Mouse (Mus musculus) myocyte (in vitro differentiated cells): ENCODE results near the gene Celf2. TPM values are rescaled to one million over a fixed set of nuclear protein-coding genes. Genes with fewer than 3 reads are reported as not detected.

Experiments used
- H3K27me3 ChIP-seq: one replicate; pipeline ENCODE4 v1.6.1; 2011; ENCODE audit not compliant: control insufficient read depth, insufficient read depth, insufficient read length
- H3K36me3 ChIP-seq: one replicate; pipeline ENCODE4 v1.6.1; 2011; ENCODE audit not compliant: control insufficient read depth, insufficient read depth
- H3K4me2 ChIP-seq: one replicate; pipeline ENCODE4 v1.6.1; 2011; ENCODE audit warnings: low read depth, control low read depth
- H3K4me3 ChIP-seq: one replicate; pipeline ENCODE4 v1.5.1; 2011; ENCODE audit warnings: mild to moderate bottlenecking, control low read depth, moderate library complexity
- H3K79me2 ChIP-seq: one replicate; pipeline ENCODE4 v1.6.1; 2011; ENCODE audit not compliant: control insufficient read depth, insufficient read depth
- H3ac ChIP-seq: one replicate; pipeline ENCODE4 v1.6.1; 2011; ENCODE audit not compliant: control insufficient read depth, insufficient read length
- CEBPB ChIP-seq: IDR thresholded peaks from 2 replicates; pipeline ENCODE4 v1.6.1; 2011; ENCODE audit warnings: mild to moderate bottlenecking, moderate library complexity; ENCODE audit not compliant: poor library complexity, insufficient read depth, severe bottlenecking
- E2F4 ChIP-seq: IDR thresholded peaks from one replicate; pipeline ENCODE4 v1.6.1; 2011; ENCODE audit warnings: mild to moderate bottlenecking, control low read depth, moderate library complexity; ENCODE audit not compliant: insufficient read depth
- MAX ChIP-seq: IDR thresholded peaks from one replicate; pipeline ENCODE4 v1.6.1; 2011; ENCODE audit warnings: low read depth, mild to moderate bottlenecking, control low read depth
- MYOD1 ChIP-seq, 3 experiments: IDR thresholded peaks; one replicate each; pipeline ENCODE4 v1.6.1; 2011; ENCODE audit warnings: control low read depth in 2 of 3, low read depth in 2 of 3, mild to moderate bottlenecking in 2 of 3, moderate library complexity in 1 of 3; ENCODE audit not compliant: insufficient read length in 2 of 3, control insufficient read depth in 1 of 3
- MYOG ChIP-seq, 3 experiments: IDR thresholded peaks; one replicate each; pipeline ENCODE4 v1.6.1; 2011; ENCODE audit warnings: control low read depth in 2 of 3, low read depth in 2 of 3, mild to moderate bottlenecking in 2 of 3; ENCODE audit not compliant: insufficient read length in 2 of 3, control insufficient read depth in 1 of 3, insufficient read depth in 1 of 3
- POLR2A ChIP-seq: IDR thresholded peaks from one replicate; pipeline ENCODE4 v1.6.1; 2011; ENCODE audit warnings: low read depth, mild to moderate bottlenecking, control low read depth, moderate library complexity; ENCODE audit not compliant: insufficient read length
- POLR2AphosphoS2 ChIP-seq: IDR thresholded peaks from one replicate; pipeline ENCODE4 v1.6.1; 2011; ENCODE audit warnings: low read depth, control low read depth; ENCODE audit not compliant: insufficient read length
- REST ChIP-seq: IDR thresholded peaks from one replicate; pipeline ENCODE4 v1.6.1; 2011; ENCODE audit warnings: mild to moderate bottlenecking, control low read depth, moderate library complexity; ENCODE audit not compliant: insufficient read depth, insufficient read length
- SRF ChIP-seq: IDR thresholded peaks from one replicate; pipeline ENCODE4 v1.6.1; 2011; ENCODE audit warnings: low read depth; ENCODE audit not compliant: control insufficient read depth, insufficient read length
- TCF12 ChIP-seq: IDR thresholded peaks from one replicate; pipeline ENCODE4 v1.6.1; 2011; ENCODE audit warnings: mild to moderate bottlenecking, control low read depth; ENCODE audit not compliant: poor library complexity, insufficient read depth, severe bottlenecking
- TCF3 ChIP-seq: IDR thresholded peaks from one replicate; pipeline ENCODE4 v1.6.1; 2011; ENCODE audit warnings: low read depth, control low read depth; ENCODE audit not compliant: insufficient read length
- USF1 ChIP-seq: IDR thresholded peaks from one replicate; pipeline ENCODE4 v1.6.1; 2011; ENCODE audit warnings: low read depth, mild to moderate bottlenecking, control low read depth, moderate library complexity
- polyA plus RNA-seq: library from polyadenylated mRNA; unstranded; fragments of >200 nt; fragmentation: generic; extraction: Trizol; gene quantifications from one replicate; pipeline ENCODE4 v1.2.1, GENCODE M21; 2012; ENCODE audit warnings: missing spikeins

Celf2 gene
- polyA plus RNA-seq, 1 experiment = 30.1 TPM

DNA sequence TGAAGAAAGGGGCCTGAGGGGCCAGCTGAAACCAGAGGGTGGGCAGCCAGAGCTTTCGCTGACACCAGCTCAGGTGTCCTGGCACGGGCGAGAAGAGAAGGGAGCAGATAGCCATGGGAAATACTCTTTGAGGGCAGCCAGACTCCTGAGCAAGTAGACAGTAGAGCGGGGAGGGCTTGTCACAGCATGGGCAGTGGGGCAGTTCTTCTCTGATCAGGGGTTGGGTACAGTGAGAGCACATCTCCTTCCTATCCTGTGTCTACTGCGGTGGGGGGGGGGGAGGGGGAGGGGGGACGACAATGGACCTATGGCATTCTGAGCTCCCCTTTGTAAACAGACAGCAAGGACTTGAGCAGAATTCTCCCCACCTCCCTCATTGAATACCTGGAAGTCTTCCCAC lies 968.5 kb downstream of the Celf2 start:
- TF ChIP-seq TCF12 = no peak
- TF ChIP-seq POLR2AphosphoS2 = no peak
- TF ChIP-seq POLR2A = no peak
- TF ChIP-seq SRF = no peak
- no peak for TF ChIP-seq MYOG (IDR thresholded peaks at IDR 0.05; ENCODE audit: control insufficient read depth in 1 of 3, insufficient read depth in 1 of 3, insufficient read length in 2 of 3, low read depth in 2 of 3)
- TF ChIP-seq E2F4 = no peak
- TF ChIP-seq MAX = no peak
- TF ChIP-seq REST = no peak
- no peak for TF ChIP-seq USF1
- no peak for TF ChIP-seq TCF3
- TF ChIP-seq CEBPB = no peak
- TF ChIP-seq MYOD1 (IDR thresholded peaks at IDR 0.05; ENCODE audit: control insufficient read depth in 1 of 3, insufficient read length in 2 of 3, low read depth in 2 of 3) = no peak
- Histone ChIP-seq H3K79me2 (no peaks in the 10 kb centered on the region), H3K4me2 (no peak overlapping the region), H3K27me3 (no peaks in the 10 kb centered on the region), H3K4me3 (no peak overlapping the region), H3ac (no peak overlapping the region), H3K36me3 (peaks cover 12% of the 10 kb centered on the region)

DNA sequence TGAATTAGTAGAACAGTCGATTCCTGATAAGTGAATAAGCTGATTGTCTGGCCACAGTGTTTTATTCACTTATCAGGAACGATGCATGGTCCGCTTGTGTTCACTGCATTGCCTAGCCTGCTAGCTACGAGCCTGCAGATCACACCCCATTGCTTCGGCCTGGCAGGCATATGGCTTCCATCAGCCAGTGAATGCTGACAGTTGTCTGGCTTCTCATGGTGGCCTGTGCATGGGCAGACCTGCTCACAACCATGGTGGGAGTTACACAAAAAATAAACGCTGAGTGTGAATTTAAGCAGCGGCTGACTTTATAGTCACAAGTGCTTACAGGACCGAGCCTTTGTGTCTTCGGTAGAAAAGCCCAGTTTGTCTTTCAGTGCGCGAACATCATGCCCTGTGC lies 969.3 kb downstream of the Celf2 start:
- H3K4me3 ChIP-seq = no peak overlapping the region
- no peaks in the 10 kb centered on the region for H3K79me2 ChIP-seq
- no peak for TF ChIP-seq MAX
- TF ChIP-seq SRF = no peak
- TF ChIP-seq POLR2AphosphoS2 = peak; percentile 57
- H3K4me2 ChIP-seq = no peak overlapping the region
- H3K27me3 ChIP-seq = no peaks in the 10 kb centered on the region
- no peak overlapping the region for H3ac ChIP-seq
- H3K36me3 ChIP-seq = peaks cover 6% of the 10 kb centered on the region

DNA sequence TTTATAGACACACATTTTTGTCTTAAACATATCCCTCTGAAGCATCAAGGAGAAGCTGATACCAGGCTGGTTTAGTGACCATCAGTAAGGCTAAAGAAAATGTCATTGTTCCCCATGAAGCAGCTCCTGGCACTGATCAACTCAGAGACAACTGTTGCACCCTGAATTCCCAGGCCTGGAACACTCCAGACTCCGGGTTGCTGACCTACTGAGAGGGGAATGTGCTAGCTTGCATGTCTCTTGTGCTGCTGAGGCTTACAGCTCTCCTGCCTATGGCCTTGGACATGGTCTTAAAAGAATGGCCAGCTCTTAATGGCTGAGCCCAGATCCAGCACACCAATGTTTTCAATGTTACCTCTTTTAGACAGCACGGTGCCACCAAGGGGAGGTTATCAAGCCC lies 970.9 kb downstream of the Celf2 start:
- Histone ChIP-seq H3ac (no peak overlapping the region), H3K4me2 (no peak overlapping the region), H3K36me3 (peaks cover under 1% of the 10 kb centered on the region), H3K79me2 (no peaks in the 10 kb centered on the region), H3K27me3 (no peaks in the 10 kb centered on the region), H3K4me3 (no peak overlapping the region)
- no peak for TF ChIP-seq TCF3
- TF ChIP-seq POLR2AphosphoS2 = peak; percentile 58

DNA sequence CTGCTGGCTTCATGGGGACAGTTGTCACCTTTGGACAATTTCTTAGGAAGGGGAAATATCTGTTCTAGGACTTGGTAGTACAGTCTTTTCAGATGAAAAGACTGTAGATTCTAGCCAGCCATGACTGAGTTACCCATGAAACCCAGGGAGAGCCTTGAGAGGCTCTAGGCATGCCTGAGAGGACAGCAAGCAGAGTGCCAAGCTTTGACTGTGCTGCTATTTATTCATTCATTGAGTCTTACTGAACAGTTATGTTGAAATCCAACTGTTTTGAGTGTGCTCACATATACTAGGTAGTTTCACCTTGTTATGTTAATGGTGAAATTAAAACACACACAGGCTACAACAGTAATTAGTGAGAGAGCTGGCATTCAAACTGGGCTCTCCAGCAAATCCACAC lies 971.3 kb downstream of the Celf2 start:
- H3ac ChIP-seq = no peak overlapping the region
- H3K4me3 ChIP-seq = no peak overlapping the region
- no peaks in the 10 kb centered on the region for H3K36me3 ChIP-seq
- H3K79me2 ChIP-seq = no peaks in the 10 kb centered on the region
- TF ChIP-seq E2F4 = no peak
- TF ChIP-seq MYOG (IDR thresholded peaks at IDR 0.05; ENCODE audit: control insufficient read depth in 1 of 3, insufficient read depth in 1 of 3, insufficient read length in 2 of 3, low read depth in 2 of 3) = no peak
- no peak for TF ChIP-seq SRF
- no peak for TF ChIP-seq POLR2AphosphoS2
- no peak for TF ChIP-seq POLR2A
- no peak for TF ChIP-seq CEBPB
- TF ChIP-seq USF1 = no peak
- TF ChIP-seq MAX = no peak
- TF ChIP-seq MYOD1 (IDR thresholded peaks at IDR 0.05; ENCODE audit: control insufficient read depth in 1 of 3, insufficient read length in 2 of 3, low read depth in 2 of 3) = no peak
- TF ChIP-seq REST = no peak
- TF ChIP-seq TCF3 = no peak
- no peak for TF ChIP-seq TCF12
- H3K27me3 ChIP-seq = no peaks in the 10 kb centered on the region
- H3K4me2 ChIP-seq = no peak overlapping the region

DNA sequence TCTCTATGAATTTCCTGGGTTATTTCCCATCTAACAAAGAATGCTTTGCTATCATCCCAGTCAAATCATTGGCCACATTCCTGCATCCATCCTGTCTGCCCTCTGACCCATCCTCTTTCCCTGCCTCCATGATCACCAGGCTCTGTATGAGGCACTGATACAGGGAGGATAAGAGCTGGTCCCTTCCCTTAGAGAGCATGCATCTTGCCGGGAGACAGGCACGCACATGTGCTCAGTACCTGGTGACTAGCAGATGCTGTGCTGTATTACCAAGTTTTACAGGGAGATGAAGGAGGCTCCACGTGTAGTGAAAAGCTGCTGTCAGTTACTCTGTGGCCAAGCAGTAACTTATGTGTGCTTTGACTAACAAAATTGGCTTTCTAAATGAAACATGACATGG lies 972.0 kb downstream of the Celf2 start:
- Histone ChIP-seq H3K4me3 (no peak overlapping the region), H3K79me2 (no peaks in the 10 kb centered on the region), H3ac (no peak overlapping the region), H3K36me3 (no peaks in the 10 kb centered on the region), H3K4me2 (no peak overlapping the region), H3K27me3 (no peaks in the 10 kb centered on the region)
- peak; percentile 59 for TF ChIP-seq POLR2AphosphoS2
- no peak for TF ChIP-seq CEBPB

DNA sequence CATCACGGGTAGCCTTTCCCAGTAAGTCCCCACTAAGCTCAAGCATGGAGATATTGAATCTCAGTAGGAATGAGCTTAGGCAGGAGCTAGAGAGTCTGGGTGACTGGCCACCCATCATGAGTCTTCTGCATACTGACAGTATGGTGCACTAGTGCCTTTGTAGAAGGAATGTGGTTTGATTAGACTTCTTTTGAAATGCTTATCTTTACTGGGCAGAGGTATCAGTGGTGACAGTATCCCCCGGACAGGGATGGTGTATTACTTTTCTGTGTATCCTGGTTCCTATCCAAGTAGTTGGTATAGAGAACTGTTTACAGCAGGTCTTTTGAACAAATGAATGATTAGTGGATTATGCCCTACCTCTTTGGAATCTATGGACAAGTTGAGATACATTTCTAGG lies 973.0 kb downstream of the Celf2 start:
- Histone ChIP-seq H3K4me2 (no peak overlapping the region), H3K27me3 (no peaks in the 10 kb centered on the region), H3K4me3 (no peak overlapping the region), H3ac (no peak overlapping the region), H3K36me3 (no peaks in the 10 kb centered on the region), H3K79me2 (no peaks in the 10 kb centered on the region)
- TF ChIP-seq USF1 (no peak), MYOG (IDR thresholded peaks at IDR 0.05; ENCODE audit: control insufficient read depth in 1 of 3, insufficient read depth in 1 of 3, insufficient read length in 2 of 3, low read depth in 2 of 3) (no peak), SRF (no peak), REST (no peak), TCF12 (no peak), POLR2A (no peak), MYOD1 (IDR thresholded peaks at IDR 0.05; ENCODE audit: control insufficient read depth in 1 of 3, insufficient read length in 2 of 3, low read depth in 2 of 3) (no peak), POLR2AphosphoS2 (no peak), CEBPB (no peak), E2F4 (no peak), TCF3 (no peak), MAX (no peak)
